Mouse (Mus musculus) layer of hippocampus, adult 9-10 months (tissue): ENCODE results near the gene Gpd1.

Experiments used
- DNase-seq: peaks from one replicate; pipeline ENCODE4 v3.0.0; 2022; ENCODE audit warnings: low spot score

The Gpd1 gene

DNA sequence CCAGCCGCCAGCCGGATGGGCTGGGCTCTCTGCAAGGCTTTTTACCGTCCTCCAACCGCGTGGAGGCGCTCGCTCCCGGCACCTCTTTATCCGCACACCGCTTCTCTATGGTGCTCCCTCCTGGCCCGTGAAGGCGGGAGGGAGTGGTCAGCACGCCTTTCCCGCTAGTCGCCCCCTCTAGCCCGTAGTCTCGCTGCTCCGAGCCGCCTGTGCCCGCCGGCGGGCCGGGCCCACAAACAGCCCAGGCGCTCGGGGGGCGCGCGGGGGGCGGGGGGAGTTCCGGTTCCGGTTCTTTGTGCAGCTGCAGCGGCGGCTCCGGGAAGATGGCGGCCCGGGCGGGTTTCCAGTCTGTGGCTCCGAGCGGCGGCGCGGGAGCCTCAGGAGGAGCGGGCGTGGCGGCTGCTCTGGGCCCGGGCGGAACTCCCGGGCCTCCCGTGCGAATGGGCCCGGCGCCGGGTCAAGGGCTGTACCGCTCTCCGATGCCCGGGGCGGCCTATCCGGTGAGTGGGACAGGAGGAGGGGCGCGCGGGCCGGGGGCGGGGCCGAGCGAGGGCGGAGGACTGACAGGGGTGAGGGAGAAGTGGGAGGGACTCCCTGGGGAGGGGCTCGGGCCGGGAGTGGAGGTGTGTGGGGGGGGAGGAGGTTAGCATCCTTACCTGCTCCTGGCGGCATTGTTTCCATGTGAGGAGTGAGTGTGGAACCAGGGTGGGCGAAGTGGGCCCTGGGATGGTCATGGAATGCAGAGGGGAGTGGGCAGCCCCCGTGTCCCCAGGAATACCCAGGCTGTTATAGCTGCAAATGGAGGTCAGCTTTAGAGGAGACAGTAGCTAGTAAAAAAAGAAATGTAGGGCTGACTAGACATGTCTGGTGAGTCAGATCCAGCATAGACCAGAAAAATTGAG, 15.1 kb upstream of the Gpd1 start, which contains the start of gene Smarcd1:
Smarcd1 (plus strand) TSS at position 131 of the 902 bp plus-strand sequence.
- peak; percentile 83 for DNase-seq

DNA sequence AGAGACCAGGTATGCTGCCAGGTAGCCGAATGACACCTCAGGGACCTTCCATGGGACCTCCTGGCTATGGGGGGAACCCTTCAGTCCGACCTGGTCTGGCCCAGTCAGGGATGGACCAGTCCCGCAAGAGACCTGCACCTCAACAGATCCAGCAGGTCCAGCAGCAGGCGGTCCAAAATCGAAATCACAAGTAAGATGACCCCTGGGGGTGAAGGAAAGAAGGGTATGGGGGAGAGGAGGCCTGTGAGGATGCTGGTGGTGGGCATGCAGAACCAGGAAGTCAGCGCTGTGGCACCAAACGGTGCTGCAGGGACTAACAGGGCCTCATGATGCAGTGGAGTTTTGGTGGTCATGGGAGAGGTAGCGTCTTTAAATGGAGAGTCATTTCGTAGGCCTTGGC, 14.2 kb upstream of the Gpd1 start:
- no peak for DNase-seq

DNA sequence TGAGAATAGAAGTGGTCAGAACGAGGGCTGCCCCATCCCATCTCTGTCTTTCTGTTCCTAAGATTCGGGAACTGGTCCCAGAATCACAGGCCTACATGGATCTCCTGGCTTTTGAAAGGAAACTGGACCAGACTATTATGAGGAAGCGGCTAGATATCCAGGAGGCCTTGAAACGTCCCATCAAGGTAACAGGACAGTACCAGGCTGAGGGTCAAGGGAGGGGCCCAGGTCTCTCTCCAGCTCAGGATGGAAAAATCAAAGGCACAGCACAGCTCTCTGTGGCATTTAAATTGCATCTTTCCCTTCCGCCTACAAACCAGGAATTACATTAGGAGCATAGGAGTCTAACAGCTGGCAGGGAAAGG, 13.7 kb upstream of the Gpd1 start:
- no peak for DNase-seq

DNA sequence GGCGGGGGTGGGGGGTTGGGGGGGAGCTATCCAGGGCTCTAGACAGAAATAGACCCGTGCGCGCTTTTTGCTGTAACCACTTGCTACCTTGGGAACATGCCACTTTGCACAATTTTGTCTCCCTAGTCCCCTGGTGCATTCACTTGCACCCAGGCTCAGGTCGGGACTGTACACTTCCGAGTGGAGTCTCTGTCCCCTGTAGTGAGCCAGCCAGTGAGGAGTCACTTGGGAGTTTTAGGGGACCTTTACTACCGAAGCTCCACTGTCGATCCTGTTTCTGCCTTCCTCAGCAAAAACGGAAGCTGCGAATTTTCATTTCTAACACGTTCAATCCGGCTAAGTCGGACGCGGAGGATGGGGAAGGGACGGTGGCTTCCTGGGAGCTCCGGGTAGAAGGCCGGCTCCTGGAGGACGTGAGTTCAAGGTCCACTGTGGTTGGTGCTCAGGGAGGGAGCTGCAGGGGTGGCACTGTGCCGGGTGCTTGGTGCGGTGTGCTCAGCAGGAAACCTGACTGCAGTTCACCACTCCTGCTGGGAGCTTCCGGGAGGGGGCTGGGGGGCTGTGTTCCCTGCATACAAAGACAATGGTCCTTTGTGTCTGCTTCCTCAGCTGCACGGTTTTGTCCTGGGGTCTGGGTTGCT, 13.2 kb upstream of the Gpd1 start:
- no peak for DNase-seq

DNA sequence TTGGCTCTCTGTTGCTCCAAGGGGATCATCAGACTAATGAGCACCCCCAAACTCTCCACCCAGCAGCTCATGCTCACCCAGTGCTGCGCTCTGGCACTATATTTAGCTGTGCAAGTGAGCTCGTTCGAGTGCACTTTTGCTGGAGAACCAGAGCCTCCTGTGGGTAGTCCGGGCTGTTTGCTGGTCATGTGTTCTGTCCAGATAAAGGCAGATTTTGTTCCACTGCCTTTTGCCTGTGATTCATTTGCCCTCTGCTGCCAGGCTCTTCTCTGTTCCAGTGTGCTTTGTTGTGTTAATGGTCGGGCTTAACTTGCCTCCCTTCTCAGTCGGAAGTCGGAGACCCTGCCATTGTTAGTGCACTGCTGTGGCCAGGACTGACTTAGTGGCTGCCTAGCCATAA, 12.4 kb upstream of the Gpd1 start:
- DNase-seq, result no peak

DNA sequence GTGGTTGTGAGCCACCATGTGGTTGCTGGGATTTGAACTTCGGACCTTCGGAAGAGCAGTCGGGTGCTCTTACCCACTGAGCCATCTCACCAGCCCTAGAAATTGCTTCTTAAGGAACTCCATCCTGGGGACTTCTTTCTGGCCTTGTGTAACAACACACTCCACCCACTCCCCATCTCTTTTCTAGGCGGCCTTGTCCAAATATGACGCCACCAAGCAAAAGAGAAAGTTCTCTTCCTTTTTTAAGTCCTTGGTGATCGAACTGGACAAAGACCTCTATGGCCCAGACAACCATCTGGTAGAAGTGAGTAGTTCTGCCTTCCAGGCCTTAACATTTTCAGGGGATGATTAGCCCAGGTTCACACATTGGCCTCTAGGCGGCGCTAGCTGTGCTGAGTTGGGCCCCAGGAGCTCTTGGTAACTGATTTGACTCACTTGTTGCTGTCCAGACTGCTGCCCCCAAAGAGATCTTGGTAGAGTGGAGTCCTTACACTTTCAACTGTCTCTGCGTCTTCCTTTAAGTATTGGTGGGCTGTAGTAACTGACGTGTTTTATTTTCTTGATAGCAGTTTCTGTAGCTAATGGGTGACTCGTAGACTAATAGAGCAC, 11.8 kb upstream of the Gpd1 start, which contains the start of gene Gm17349:
Gm17349 (minus strand) TSS at position 51 of the 609 bp plus-strand sequence.
- DNase-seq, result no peak

DNA sequence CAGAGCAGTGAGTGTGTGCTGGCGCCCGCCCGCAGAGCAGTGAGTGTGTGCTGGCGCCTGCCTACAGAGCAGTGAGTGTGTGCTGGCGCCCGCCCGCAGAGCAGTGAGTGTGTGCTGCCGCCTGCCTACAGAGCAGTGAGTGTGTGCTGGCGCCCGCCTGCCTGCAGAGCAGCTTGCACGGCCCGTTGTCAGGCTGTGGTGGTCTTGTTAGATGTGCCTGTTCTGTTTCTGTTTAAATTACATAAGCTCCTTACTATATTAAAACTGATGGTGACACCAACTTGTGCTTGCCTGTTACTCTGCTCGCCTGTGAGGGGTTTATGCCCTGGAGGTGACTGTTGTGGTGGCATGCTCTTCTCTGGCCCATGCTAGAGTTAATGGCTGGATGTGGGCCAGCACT, 9.1 kb upstream of the Gpd1 start:
- no peak for DNase-seq

DNA sequence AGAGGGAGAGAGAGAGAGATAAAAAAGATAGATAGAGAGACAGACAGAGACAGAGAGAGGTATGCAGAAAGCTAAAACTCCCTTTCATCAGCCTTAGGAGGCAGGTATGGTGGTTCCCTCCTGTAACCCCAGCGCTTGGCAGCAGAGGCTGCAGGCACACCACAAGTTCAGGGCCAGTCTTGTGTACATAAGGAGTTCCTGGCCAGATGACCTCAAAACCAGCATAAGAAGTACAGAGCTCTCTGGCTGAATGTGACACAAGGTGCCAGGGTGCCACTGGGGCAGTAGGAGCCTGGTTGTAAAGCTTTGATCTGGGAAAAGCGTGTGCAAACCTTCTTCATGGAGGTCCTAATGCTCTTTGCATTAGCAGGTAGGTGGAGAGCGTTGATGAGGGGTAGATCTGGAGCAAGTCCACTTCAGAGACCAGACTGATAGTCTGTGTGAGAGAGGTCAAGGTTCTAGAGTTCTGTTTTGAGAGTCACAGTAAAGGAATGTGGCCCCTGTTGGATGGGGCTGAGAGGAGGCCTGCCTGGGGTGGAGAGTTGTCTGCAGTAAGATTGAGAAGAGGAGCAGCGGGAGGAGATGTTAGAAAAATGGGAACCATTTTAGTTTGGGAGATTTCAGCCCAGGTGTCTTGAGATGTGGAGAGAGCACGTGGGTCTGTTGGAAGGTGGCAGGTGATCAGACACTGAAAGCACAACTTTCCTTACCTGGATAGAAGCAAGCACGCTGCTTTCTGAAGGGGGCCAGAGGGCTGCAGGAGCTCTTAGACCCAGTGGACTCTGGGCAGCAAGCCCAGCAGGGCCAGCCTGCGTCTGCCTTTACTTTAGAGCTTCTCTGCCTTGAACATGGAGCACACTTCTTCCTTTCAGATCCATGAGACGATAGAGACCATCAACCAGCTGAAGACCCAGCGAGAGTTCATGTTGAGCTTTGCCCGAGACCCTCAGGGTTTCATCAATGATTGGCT, 6.8 kb upstream of the Gpd1 start:
- DNase-seq, result no peak

DNA sequence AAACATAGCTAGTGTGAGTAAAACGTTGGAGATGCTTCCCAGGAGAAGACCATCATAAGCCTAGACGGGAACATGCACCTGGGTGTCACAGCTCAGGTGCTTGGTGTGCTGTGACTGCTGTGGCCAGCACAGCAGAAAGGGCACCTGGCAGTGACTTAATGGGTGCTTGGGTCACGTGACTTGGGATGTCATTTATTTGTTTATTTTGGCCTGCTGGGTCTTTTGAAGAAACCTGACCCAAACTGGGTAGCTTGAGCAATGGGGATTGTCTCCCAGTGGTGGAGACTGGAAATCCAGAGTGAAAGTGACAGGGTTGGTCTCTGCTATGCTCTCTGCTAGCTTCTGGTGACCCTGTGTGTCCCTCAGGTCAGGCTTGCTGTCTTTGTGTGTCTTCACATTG, 5.8 kb upstream of the Gpd1 start:
- no peak for DNase-seq

DNA sequence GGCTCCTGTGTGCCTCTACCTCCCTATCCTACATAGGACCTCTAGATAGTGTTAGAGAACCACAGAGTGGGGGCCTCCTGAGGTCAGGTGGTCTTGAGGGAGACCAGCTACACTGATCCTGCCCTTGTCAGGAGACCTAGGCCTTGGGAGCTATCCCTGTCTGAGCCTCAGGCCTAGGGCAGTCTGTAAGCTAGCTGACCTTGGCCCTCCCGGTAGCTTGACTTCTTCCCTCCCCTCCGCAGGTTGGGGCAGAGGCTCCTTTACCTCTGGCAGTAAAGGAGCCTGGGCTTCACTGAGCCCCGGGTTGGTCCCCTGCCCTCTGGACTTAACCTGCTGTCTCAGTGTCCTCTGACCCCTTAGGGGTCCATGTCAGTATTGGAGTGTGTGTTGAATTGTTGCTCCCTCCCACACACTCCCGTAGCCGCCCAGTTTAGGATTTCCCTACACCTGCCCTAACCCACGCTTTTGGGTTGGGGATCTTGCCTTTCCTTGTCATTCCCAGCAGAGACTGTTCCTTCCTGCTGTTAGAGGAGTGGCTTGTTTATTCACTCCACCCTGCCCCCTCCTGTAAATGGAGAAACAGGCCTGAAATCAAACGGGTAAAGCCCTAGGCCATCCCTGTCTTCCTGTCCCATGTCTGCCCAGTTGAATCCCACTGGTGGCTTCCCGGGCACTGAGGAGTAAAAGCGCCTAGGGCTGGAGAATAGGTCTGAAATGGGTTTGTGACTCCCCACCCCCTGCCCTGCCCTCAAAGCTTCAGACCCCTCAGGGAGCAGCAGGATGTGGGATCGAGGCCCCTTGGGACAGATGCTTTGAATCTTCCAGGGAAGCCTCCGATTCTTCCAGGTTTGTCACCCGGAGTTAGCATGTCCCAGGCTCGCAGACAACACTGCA, 4.4 kb upstream of the Gpd1 start:
- DNase-seq, result no peak

DNA sequence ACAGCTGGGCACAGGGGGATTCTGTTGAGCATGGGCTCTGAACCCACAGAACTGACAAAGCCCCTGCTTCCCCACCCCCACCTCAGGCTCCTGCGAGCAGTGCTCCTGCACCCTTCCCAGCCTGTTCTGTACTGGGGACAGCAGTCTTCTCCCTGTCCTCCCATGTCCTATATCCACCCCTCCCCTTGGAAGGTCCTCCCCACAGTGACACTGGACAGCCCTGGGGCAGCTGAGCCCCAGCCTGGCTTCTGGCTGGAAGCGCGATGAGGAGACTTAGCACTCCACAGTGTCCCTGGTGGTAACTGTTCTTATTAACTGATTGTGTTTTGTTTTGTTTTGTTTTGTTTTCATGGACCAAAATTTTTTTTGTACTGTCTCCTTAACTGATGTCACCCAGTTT, 3.7 kb upstream of the Gpd1 start:
- DNase-seq, result no peak

DNA sequence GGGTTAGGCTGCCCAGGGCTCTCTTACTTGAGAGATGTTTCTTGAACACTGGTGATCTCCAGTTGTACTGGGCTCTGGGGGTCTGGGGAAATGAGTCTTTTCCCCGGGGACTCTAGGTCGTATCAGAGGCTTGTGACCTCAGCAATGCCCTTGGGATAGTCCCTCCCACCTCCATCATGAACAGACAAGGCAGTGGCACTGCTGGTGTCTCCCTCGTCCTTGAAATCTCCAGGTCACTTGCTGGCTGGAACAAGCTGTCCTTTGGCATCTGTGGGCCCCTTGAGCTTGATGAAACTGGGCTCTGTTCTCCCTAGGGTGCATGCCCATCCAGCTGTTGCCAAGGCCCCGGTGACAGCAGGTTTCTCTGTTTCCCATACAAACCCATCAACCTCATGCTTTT, 3.1 kb upstream of the Gpd1 start:
- no peak for DNase-seq

DNA sequence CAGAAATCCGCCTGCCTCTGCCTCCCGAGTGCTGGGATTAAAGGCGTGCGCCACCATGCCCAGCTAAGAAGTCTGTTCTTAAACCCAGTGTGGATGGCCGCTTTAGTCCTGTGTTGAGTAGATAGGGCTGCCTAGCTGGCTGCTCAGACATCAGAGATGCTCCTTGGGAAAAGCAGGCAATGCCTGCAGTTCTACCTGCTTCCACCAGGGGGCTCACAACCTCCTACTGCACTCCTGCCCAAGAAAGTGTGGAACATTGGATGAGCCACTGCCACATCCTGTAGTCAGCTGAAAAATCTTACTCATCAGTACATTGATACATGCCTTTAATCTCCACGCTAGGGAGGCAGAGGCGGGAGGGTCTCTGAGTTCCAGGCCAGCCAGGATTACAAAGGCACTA, 2.5 kb upstream of the Gpd1 start:
- peak; percentile 77 for DNase-seq

DNA sequence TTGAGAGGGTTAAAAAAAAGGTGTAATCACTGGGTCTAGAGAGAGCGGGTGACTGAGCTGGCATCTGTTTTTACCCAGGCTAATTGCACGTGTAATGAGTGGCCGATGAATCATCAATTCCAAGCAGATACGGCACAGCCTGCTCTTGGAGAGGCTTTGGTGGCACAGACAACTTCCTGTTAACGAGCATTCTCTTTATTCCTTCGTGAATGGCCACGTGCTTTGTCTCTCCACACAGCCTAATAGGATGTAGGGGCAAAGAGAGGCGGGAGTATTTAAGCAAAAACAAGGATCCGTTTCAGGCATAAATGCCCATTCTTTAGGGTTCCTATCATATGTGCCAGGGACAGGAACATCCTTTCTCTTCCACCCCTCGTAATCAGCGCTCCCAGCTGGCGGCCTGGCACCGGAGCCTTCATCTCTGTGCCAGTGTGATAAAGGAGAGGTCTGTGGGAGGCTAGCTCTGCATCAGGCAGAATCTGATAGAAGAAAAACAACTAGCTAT, 1.9 kb upstream of the Gpd1 start:
- no peak for DNase-seq

DNA sequence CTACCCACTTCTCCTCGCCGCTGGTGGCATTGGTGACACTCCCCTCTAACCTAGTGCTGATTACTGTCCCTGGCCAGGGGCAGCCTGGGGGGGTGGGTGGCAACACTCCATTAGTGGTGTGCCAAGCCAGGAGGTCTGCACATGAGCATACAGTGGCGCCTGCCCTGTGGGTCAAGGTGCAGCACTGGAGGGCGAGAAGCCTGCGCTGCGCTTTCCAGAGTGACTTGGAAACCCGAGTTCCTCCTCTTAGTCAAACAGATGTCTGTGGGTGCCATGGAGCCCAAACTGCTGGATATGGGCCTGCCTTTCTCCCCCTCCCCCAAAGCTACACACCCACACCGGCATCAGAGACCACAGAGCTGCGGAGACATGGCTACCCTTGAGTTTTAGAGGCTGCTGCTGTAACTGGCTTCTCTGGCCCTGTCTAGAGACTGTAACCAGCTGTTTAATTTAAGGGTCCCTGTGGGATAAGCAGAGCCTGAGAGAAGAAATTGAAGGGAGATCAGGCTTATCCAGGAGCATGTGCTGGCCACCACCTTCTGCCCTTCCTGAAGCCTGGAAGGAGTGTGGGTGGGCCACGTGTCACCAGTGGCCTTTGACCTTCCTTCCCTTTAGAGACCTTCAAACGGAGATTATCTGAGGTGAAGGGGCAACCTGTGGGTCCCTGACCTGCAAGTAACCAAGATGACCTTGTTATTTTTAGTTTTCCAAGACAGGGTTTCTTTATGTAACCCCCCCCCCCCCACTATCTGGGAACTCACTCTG, 1.2 kb upstream of the Gpd1 start:
- DNase-seq, result no peak

DNA sequence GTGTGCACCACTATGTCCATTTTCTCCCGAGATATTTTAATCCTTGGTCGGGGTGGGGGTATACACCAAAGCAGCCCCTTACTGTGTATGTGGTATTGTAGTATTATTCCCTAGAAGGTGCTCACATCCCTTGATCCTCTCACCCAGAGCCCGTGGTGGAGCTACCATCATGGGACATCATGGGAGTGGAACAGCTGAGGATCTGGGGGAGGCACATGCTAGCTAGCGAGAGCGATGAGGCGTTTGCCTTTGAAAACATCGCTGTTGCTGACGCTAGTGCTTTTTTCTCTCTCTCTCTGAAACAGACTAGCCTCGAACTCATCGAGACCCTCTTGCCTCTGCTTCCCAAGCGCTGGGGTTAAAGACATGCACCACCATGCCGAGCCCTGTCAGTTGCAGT, 501 bp upstream of the Gpd1 start:
- no peak for DNase-seq

DNA sequence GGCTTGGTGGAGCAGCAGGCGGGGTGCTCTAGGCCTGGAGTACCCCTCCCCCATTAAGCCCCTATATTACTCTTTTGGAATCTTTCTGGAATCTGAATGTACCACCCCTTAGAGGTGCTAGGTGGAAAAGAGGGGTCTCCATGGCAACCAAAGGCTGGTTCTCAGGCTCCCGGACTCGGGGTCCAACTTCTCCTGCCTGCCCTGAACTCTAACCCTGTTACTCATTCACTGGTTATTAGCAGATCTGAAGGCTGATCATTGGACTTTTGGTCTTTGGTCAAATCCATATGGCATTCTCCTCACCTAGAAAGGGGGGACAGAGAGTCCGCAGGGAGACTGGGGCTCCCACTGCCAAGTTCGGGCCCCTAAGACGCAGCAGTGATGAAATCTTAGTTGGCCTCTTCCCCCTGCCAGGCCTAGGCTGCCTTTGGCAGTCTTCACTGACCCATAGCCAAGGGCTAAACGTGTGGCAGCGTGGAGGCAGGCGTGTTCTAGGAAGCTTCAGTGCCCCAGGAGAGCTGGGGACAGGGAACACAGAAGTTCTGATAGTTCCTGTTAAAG, 1.2 kb downstream of the Gpd1 start:
- no peak for DNase-seq

DNA sequence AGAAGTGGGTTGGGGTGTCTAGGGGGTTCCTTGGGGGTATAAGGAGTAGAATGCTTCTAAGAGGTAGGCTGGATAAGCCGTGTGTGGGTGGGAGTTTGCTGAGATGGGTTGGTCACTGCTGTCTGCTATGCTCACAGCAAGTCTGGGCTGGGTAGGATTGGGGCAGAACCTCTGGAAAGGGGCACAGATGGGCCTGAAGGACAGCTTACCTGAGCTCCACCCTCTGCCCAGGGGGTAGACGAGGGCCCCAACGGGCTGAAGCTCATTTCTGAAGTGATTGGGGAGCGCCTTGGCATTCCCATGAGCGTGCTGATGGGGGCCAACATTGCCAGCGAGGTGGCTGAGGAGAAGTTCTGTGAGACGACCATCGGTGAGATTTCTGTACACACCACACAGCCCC, 2.5 kb downstream of the Gpd1 start:
- no peak for DNase-seq

DNA sequence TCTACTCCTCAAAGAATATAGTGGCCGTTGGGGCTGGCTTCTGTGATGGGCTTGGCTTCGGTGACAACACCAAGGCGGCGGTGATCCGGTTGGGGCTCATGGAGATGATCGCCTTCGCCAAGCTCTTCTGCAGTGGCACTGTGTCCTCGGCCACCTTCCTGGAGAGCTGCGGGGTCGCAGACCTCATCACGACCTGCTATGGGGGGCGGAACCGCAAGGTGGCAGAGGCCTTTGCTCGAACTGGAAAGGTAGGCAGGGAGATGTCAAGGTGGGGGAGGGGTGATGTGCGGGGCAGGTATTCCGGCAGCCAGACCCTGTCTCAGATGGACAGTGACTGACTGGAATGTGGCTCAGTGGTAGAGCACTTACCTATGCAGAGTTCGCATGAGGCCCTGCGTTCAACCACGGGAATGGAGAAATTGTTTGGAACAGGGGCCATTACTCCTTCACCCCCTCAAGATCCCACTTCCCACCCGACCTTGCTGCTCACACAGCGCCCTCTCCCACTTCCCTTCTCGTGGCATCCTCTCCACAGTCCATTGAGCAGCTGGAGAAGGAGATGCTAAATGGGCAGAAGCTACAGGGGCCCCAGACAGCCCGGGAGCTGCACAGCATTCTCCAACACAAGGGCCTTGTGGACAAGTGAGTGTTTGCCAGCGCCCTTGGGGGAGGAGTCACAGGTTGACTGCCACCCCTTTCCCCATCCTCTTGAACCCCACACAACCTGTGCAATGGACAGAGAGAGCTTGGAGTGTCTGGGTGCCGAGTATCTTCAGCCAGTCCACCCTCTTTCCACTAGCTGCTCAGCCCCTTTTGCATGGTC, 4.8 kb downstream of the Gpd1 start:
- no peak for DNase-seq
